Mouse (Mus musculus) left cerebral cortex, postnatal 36 days (tissue): ENCODE data around the gene Med21. TPM values are rescaled to one million over a fixed set of nuclear protein-coding genes. Genes with fewer than 3 reads are reported as not detected.
A peak's percentile ranks its signal among the peaks of the same experiment; 100 is the strongest.

Experiments
- DNase-seq, 2 experiments: peaks; one replicate each; pipeline ENCODE4 v3.0.0; 2021 to 2022; ENCODE audit warnings: low spot score in 2 of 2, mixed read lengths in 1 of 2
- intact Hi-C: fragments of 180-260 bp; cut with DNase I; formaldehyde crosslinking; loops from one replicate; pipeline ENCODE4 v1.15.1; 2025
- total RNA-seq, 2 experiments: library from RNA; stranded (reverse); gene quantifications; 2 replicates each; pipeline ENCODE4 v1.2.3; 2021

Gene Med21
- total RNA-seq, 2 experiments from 2014 or later = 39.1 to 43.6 TPM

GRCm38 (mm10) chr6:146673696-146674095 lies 31.3 kb downstream of the Med21 start:
- no peak for DNase-seq
- intact Hi-C loops = no loop called here

- no peak for DNase-seq
- intact Hi-C loops = no loop called here
Observed at GRCm38 (mm10) chr6:146674420-146674819, 32.1 kb downstream of the Med21 start.

DNA sequence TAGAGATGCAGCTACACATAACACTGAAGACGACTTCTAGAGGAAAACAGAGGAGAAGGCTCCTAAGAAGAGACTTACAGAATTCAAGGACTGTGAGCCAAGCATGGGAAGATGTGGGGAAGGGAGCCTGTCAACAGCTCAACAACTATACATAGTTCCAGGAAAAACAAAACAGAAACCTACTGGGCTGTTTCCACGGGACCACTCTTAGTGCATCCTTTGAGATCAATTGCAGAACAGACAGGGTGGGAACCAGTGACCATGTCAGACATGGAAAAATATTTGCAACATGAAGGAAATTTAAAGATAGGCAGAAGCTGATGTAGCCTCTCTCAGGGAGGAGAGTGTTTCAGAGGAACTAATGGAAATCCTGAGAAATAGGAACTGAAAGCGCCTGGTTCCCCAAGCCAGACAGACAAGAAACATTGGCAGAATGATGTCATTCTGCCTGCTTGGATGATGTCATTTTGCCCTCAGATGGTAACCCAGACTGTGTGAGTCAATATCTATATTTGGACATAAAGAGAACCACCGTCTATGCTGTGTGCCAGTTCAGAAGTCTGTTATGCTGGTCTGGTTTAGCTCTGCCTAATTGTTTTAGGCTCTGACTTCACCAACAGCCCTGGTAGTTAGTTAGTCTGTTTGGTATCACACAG lies 32.7 kb downstream of the Med21 start:
- intact Hi-C loops = no loop called here
- DNase-seq = no peak

DNA sequence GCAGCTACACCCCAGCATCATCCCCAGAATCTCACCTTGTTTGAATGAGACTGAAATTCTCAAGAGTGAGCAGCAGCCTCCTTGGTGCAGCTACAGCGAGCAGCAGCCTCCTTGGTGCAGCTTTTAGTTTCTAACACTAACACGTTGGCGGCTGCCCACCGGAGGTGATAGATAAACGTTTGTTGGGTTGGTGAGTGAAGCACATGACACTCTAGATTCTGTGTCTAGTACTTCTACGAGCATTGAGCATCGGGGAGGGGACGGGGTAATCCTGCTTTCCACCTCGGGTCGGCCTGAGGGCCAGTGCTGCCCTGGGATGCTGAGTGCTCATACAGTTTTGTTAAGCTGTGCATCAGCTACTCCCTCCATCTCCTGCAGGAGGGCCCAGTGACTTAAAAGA lies 34.6 kb downstream of the Med21 start:
- DNase-seq = no peak
- intact Hi-C loops = no loop called here

DNA sequence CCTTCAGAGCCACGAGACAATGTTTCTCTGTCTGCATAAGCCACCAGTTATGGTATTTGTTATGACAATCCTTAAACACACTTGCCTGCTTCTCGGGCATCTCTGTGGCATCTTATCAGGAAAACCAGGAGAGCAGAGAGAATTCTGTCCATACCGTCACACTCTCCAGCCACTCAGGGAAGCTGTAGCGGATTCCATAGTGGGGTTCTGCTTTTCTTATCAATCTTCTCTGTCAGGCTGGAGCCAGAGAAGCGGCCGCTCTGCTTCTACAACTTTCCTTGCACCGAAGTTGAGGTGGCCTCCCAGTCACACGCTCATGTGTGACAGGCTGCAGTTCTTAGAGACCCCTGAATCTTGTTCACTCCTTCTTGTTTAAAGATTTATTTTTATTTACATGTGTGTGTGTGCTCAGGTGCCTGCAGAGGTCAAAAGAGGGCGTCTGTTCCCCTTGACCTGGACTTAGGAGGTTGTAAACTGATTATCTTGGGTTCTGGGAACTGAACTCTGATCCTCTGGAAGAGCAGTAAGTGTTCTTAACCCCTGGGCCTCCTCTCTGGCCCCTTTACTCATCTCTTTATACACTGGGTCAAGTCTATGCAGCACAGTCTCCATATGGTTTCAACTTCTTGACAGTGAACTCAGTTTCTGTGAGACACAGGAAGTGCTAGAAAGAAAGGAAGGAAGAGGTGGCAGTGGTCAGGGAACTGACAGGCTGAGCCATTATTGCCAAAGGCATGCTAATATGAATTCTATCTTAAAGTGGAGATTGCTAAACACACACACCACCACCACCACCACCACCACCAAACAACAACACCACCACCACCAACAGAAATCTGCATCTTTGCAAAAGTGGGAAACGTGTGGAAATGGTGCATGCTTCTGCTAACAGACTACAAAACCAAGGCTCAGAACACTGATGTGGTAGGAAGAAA lies 36.1 kb downstream of the Med21 start:
- DNase-seq = no peak
- intact Hi-C loops = no loop called here

DNA sequence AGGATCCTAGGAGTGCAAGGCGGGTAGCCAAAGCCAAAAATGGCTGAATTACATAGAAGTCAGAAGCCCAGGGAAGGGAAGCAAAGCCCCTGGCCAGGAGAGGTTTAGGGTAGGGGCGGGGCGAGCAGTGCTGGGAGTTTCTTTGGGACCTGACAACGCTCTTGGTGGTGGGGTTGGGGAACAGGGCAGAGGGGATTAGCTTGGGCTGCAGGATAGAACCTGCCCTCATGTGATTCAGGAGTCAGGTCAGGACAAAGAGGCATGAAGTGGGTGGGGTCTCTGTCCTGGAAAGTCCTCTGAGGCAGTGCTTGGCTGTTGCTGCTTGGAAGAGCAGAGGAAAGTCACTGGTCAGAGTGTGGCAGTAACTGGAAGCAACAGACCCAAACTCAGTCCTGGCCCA lies 41.5 kb downstream of the Med21 start:
- intact Hi-C loops = no loop called here
- DNase-seq = no peak

DNA sequence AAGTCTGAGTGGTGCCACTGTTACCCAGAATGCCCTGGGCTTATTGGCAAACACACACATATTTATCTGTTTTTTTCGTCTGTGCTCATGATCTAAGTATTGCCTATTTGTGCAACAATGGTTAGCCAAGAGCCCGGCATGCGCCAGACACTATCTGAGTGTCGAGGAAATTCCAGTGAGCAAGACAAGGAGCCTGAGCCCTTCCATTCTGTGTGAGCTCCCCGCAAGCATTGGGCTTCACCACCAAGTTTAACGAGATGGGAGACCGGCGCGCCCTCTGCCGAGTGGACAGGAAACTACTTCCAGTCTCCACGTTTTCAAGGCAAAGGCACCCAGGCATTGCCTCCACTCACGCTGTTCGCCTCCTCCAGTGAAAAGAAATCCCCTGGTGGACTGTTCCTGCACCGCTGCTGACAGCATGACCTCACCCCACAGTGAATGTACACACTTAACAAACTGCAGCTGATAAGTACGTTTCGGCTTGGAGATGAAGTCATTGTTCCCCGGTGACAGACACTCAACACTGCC lies 43.5 kb downstream of the Med21 start:
- DNase-seq = peak in 1 of 2 experiments; percentile 18
- intact Hi-C loops = no loop called here

DNA sequence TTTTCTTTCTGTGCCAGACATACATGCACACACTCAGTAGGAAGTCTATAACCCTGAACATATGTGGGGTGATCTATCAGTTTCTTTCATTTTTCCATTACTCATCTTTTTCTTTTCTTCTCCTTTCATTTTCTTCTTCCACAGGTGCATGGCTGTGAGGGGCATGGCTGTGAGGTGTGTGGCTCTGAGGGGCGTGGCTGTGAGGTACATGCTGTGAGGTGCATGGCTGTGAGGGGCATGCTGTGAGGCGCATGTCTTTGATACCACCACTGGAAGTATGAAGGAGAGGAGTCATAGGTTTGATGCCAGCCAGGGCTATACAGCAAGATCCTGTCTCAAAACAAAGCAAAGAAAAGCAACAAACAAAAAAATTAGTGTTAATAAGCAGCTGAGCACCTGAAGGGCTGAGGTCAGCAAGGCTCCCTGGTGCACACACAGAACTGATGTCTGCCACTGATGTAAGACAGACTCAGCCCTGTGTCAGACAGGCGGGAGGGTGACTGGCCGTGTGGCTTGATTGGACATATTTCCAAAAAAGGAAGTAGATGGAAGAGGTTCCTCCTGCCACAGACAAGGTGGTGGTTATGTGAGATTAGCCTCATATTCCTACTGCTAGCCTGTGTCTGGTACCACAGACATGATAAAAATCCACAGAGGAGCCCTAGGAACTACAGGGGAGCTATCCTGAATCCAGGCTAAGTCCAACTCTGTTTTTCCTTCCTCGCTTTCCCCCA lies 44.3 kb downstream of the Med21 start:
- intact Hi-C loops = no loop called here
- no peak for DNase-seq

- no peak for DNase-seq
- intact Hi-C loops = no loop called here
Observed at GRCm38 (mm10) chr6:146688010-146688409, 45.7 kb downstream of the Med21 start.

GRCm38 (mm10) chr6:146688861-146689260 lies 46.5 kb downstream of the Med21 start:
- intact Hi-C loops = no loop called here

DNA sequence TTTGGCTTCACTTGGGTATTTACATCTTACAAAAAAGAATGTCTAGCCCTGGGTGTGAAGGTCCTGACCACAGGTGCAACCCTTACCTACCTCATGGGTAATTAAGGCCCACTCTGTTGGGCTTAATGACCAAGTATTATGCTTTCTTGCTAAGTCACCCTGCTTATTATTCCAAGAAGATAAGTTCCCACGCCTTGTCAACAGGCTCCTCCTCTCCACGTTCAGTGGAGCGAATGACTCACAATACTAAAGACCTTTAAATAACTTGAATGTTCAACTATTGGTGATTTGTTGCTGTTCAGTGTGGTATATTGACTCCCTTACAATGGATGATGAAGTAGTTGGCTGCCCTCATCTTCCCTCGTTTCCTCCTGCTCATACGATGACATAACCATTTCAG lies 55.4 kb downstream of the Med21 start:
- intact Hi-C loops = no loop called here
- DNase-seq = no peak

More at GRCm38 (mm10) chr6:146688861-146689260, 46.5 kb downstream of the Med21 start:
- no peak for DNase-seq

GRCm38 (mm10) chr6:146698376-146698775 lies 56.0 kb downstream of the Med21 start:
- no peak for DNase-seq
- intact Hi-C loops = no loop called here

Other genes starting within 250 kb of the Med21 start
- 10 to 100 TPM; 11.9 to 17.1 TPM for gene Itpr2, start 140.3 kb upstream of the Med21 start, total RNA-seq
- 100 to 1,000 TPM in 1 of 2 experiments, 10 to 100 TPM in 1; 98.7 to 113 TPM for gene Fgfr1op2, start 65.3 kb upstream of the Med21 start, total RNA-seq
- 10 to 100 TPM; 26.8 to 43.6 TPM for gene Ints13, start 64.7 kb upstream of the Med21 start, total RNA-seq
- 10 to 100 TPM; 27.2 to 31.5 TPM for gene Tm7sf3, start 277 bp downstream of the Med21 start, total RNA-seq
- 10 to 100 TPM; 23.3 to 23.9 TPM for gene Stk38l, start 82.4 kb downstream of the Med21 start, total RNA-seq
- 10 to 100 TPM in 1 of 2 experiments, 1 to 10 TPM in 1; 4.4 to 14.4 TPM for gene Arntl2, start 153.5 kb downstream of the Med21 start, total RNA-seq
- gene Smco2, start 207.6 kb downstream of the Med21 start, total RNA-seq = not detected
- gene Ppfibp1, start 245.9 kb downstream of the Med21 start, total RNA-seq = 10 to 100 TPM; 47.8 to 63.8 TPM